Mouse (Mus musculus): ENCODE results near the gene Epha7. TPM values are rescaled to one million over a fixed set of nuclear protein-coding genes. Genes with fewer than 3 reads are reported as not detected.

Epha7 gene
- total and polyA plus RNA-seq, 2 experiments from 2014 or later = 8.7 to 11.2 TPM

DNA sequence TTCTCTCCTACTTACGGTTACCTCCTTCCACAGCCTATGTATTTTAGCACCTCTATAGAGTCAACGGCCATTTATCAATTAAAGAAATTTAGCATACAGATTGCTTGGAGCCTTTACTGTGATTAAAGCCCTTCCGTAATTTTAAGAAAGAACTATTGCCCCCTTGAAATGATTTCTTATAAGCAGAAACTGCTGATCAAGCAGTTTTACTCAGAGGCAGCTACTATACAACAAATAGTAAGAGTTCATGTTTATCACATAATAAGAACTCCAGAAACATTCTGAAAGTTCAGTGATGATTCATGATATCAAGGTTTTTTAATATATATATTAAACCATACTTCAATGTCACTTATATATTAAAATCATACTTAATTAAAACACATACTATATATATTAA lies 197.4 kb downstream of the Epha7 start:
- Histone ChIP-seq H3K36me3 (replicated peaks; ENCODE audit: control insufficient read depth, insufficient read depth, low read length) (no peaks in the 10 kb centered on the region), H3K4me3 (ENCODE audit: low read depth, low read length) (no peak overlapping the region), H3K4me2 (ENCODE audit: low read depth, low read length) (no peak overlapping the region), H3K9ac (replicated peaks; ENCODE audit: low read depth, low read length) (no peak overlapping the region), H3K27ac (ENCODE audit: low read depth) (no peak overlapping the region), H3K4me1 (ENCODE audit: control insufficient read depth, insufficient read depth) (no peaks in the 10 kb centered on the region), H3K27me3 (ENCODE audit: control insufficient read depth, insufficient read depth, low read length) (no peaks in the 10 kb centered on the region), H3K9me3 (replicated peaks; ENCODE audit: control insufficient read depth, low read length) (no peaks in the 10 kb centered on the region)
- WGBS = 82% methylated on average over 3 of the region's 3 CpGs
- ATAC-seq (ENCODE audit: insufficient read depth, low read depth) (no peak), DNase-seq (ENCODE audit: low spot score) (no peak)
- TF ChIP-seq EP300 (IDR thresholded peaks at IDR 0.05; ENCODE audit: low read depth) (no peak), CTCF (IDR thresholded peaks at IDR 0.05; ENCODE audit: low read depth) (no peak)

Measured in heart, postnatal 0 days (tissue).